Mouse (Mus musculus) neural tube, embryonic 11.5 days (tissue): ENCODE measurements around the gene Map3k19. TPM values are rescaled to one million over a fixed set of nuclear protein-coding genes. Genes with fewer than 3 reads are reported as not detected.

ENCODE experiments used
- ATAC-seq: fragments of 200-750 bp; cut with Nextera tagmentation; 2 replicates; pipeline ENCODE4 v1.8.0; 2017; ENCODE audit warnings: moderate number of reproducible peaks, mild to moderate bottlenecking, moderate TSS enrichment, moderate library complexity; ENCODE audit not compliant: insufficient read depth, low FRiP score, low TSS enrichment
- DNase-seq: peaks from one replicate; pipeline ENCODE4 v3.0.0-alpha.2; 2015; ENCODE audit warnings: low spot score
- H3K27ac ChIP-seq: fragments of 300-500 bp; sonication (generic); 2 replicates; pipeline ENCODE4 v1.5.1; 2014; ENCODE audit warnings: low read depth, mild to moderate bottlenecking, low read length
- H3K27me3 ChIP-seq: fragments of 300-500 bp; sonication (generic); 2 replicates; pipeline ENCODE4 v1.6.1; 2014; ENCODE audit warnings: mild to moderate bottlenecking, low read length, mixed read lengths; ENCODE audit not compliant: control insufficient read depth, insufficient read depth
- H3K36me3 ChIP-seq: fragments of 300-500 bp; sonication (generic); 2 replicates; pipeline ENCODE4 v1.6.1; 2014; ENCODE audit warnings: mild to moderate bottlenecking, low read length, moderate library complexity, mixed read lengths; ENCODE audit not compliant: control insufficient read depth, insufficient read depth
- H3K4me1 ChIP-seq: fragments of 300-500 bp; sonication (generic); 2 replicates; pipeline ENCODE4 v1.6.1; 2014; ENCODE audit warnings: low read length, mixed read lengths; ENCODE audit not compliant: control insufficient read depth, insufficient read depth
- H3K4me2 ChIP-seq: fragments of 300-500 bp; sonication (generic); 2 replicates; pipeline ENCODE4 v1.6.1; 2014; ENCODE audit warnings: low read depth, mild to moderate bottlenecking, moderate library complexity
- H3K4me3 ChIP-seq: fragments of 300-500 bp; sonication (generic); 2 replicates; pipeline ENCODE4 v1.5.1; 2014; ENCODE audit warnings: low read depth, low read length
- H3K9ac ChIP-seq: fragments of 300-500 bp; sonication (generic); 2 replicates; pipeline ENCODE4 v1.6.1; 2014; ENCODE audit warnings: mild to moderate bottlenecking, low read length
- H3K9me3 ChIP-seq: fragments of 300-500 bp; sonication (generic); 2 replicates; pipeline ENCODE4 v1.6.1; 2016; ENCODE audit warnings: low read length; ENCODE audit not compliant: control insufficient read depth
- WGBS: fragments of 180-500 bp; shearing (Covaris S2); extraction: QIAGEN DNeasy Blood & Tissue Kit; methylation state at CpG from one replicate; pipeline ENCODE4 v1.1.7; 2014; 5-methylcytosine and 5-hydroxymethylcytosine counted together
- polyA plus RNA-seq: library from polyadenylated mRNA; unstranded; fragments of >200 nt; fragmentation: Nextera tagmentation; extraction: Ambion mirVana; gene quantifications from 2 replicates; pipeline ENCODE4 v1.2.1, GENCODE M21; 2014

Map3k19 gene
- polyA plus RNA-seq, 1 experiment from 2014 or later, result not detected

GRCm38 (mm10) chr1:127816381-127816780 lies 38.5 kb downstream of the Map3k19 start:
- no peak overlapping the region for H3K4me2 ChIP-seq
- no peaks in the 10 kb centered on the region for H3K36me3 ChIP-seq
- ATAC-seq (no peak), DNase-seq (no peak)
- H3K9ac ChIP-seq, result no peak overlapping the region
- no peaks in the 10 kb centered on the region for H3K9me3 ChIP-seq
- H3K4me1 ChIP-seq, result no peaks in the 10 kb centered on the region
- WGBS, result 86% methylated on average over 6 of the region's 6 CpGs
- no peaks in the 10 kb centered on the region for H3K27me3 ChIP-seq
- no peak overlapping the region for H3K27ac ChIP-seq
- H3K4me3 ChIP-seq, result no peak overlapping the region

GRCm38 (mm10) chr1:127812929-127813328 lies 41.9 kb downstream of the Map3k19 start:
- no peak overlapping the region for H3K4me3 ChIP-seq
- no peaks in the 10 kb centered on the region for H3K27me3 ChIP-seq
- no peaks in the 10 kb centered on the region for H3K9me3 ChIP-seq
- H3K27ac ChIP-seq, result no peak overlapping the region
- DNase-seq (no peak), ATAC-seq (no peak)
- H3K9ac ChIP-seq, result no peak overlapping the region
- H3K4me1 ChIP-seq, result no peaks in the 10 kb centered on the region
- 70% methylated on average over 7 of the region's 7 CpGs for WGBS
- no peaks in the 10 kb centered on the region for H3K36me3 ChIP-seq
- no peak overlapping the region for H3K4me2 ChIP-seq

GRCm38 (mm10) chr1:127808671-127809070 lies 46.2 kb downstream of the Map3k19 start:
- DNase-seq, result no peak
- no peaks in the 10 kb centered on the region for H3K4me1 ChIP-seq
- ATAC-seq, result no peak
- WGBS, result 94% methylated on average over 7 of the region's 7 CpGs
- H3K9me3 ChIP-seq, result no peaks in the 10 kb centered on the region
- no peaks in the 10 kb centered on the region for H3K27me3 ChIP-seq
- H3K4me3 ChIP-seq, result no peak overlapping the region
- no peak overlapping the region for H3K9ac ChIP-seq
- H3K27ac ChIP-seq, result no peak overlapping the region
- H3K36me3 ChIP-seq, result no peaks in the 10 kb centered on the region
- no peak overlapping the region for H3K4me2 ChIP-seq

- no peaks in the 10 kb centered on the region for H3K4me1 ChIP-seq
- no peak overlapping the region for H3K4me2 ChIP-seq
- no peak overlapping the region for H3K27ac ChIP-seq
- DNase-seq (no peak), ATAC-seq (no peak)
- no peak overlapping the region for H3K4me3 ChIP-seq
- no peaks in the 10 kb centered on the region for H3K9me3 ChIP-seq
- no peak overlapping the region for H3K9ac ChIP-seq
- H3K36me3 ChIP-seq, result peaks cover 9% of the 10 kb centered on the region
- 91% methylated on average over 8 of the region's 8 CpGs for WGBS
- H3K27me3 ChIP-seq, result no peaks in the 10 kb centered on the region
These were observed 51.9 kb downstream of the Map3k19 start for GRCm38 (mm10) chr1:127802916-127803315.

- Histone ChIP-seq H3K9ac (no peak overlapping the region), H3K4me2 (no peak overlapping the region), H3K36me3 (peaks cover 2% of the 10 kb centered on the region; the same call in 1 of the 2 replicates), H3K27me3 (no peaks in the 10 kb centered on the region), H3K4me1 (no peaks in the 10 kb centered on the region), H3K4me3 (no peak overlapping the region), H3K27ac (no peak overlapping the region), H3K9me3 (no peaks in the 10 kb centered on the region)
- no peak for ATAC-seq
- WGBS, result 67% methylated on average over 1 of the region's 1 CpGs
- no peak for DNase-seq
These were observed 58.1 kb downstream of the Map3k19 start for GRCm38 (mm10) chr1:127796752-127797151.

- Histone ChIP-seq H3K36me3 (peaks cover 2% of the 10 kb centered on the region; the same call in 1 of the 2 replicates), H3K4me2 (no peak overlapping the region), H3K27me3 (no peaks in the 10 kb centered on the region), H3K27ac (no peak overlapping the region), H3K4me3 (no peak overlapping the region), H3K9ac (no peak overlapping the region), H3K4me1 (no peaks in the 10 kb centered on the region), H3K9me3 (no peaks in the 10 kb centered on the region)
- WGBS, result 72% methylated on average over 4 of the region's 4 CpGs
- ATAC-seq, result no peak
- no peak for DNase-seq
These were observed 58.5 kb downstream of the Map3k19 start for GRCm38 (mm10) chr1:127796341-127796740.

GRCm38 (mm10) chr1:127795087-127795769 lies 59.6 kb downstream of the Map3k19 start:
- H3K36me3 ChIP-seq, result peaks cover 2% of the 10 kb centered on the region; the same call in 1 of the 2 replicates
- ATAC-seq, result no peak
- no peak overlapping the region for H3K9ac ChIP-seq
- H3K4me2 ChIP-seq, result no peak overlapping the region
- 93% methylated on average over 6 of the region's 6 CpGs for WGBS
- H3K27me3 ChIP-seq, result no peaks in the 10 kb centered on the region
- H3K9me3 ChIP-seq, result no peaks in the 10 kb centered on the region
- no peak overlapping the region for H3K4me3 ChIP-seq
- DNase-seq, result no peak
- H3K27ac ChIP-seq, result no peak overlapping the region
- H3K4me1 ChIP-seq, result no peaks in the 10 kb centered on the region

GRCm38 (mm10) chr1:127793459-127793858 lies 61.4 kb downstream of the Map3k19 start:
- Histone ChIP-seq H3K27ac (no peak overlapping the region), H3K9me3 (no peaks in the 10 kb centered on the region), H3K4me3 (no peak overlapping the region), H3K4me2 (no peak overlapping the region), H3K4me1 (no peaks in the 10 kb centered on the region), H3K36me3 (no peaks in the 10 kb centered on the region), H3K9ac (no peak overlapping the region), H3K27me3 (no peaks in the 10 kb centered on the region)
- WGBS, result 96% methylated on average over 1 of the region's 1 CpGs
- DNase-seq (no peak), ATAC-seq (no peak)

GRCm38 (mm10) chr1:127788943-127789342 lies 65.9 kb downstream of the Map3k19 start:
- no peak overlapping the region for H3K4me3 ChIP-seq
- no peak overlapping the region for H3K27ac ChIP-seq
- H3K9me3 ChIP-seq, result no peaks in the 10 kb centered on the region
- H3K4me1 ChIP-seq, result no peaks in the 10 kb centered on the region
- H3K36me3 ChIP-seq, result no peaks in the 10 kb centered on the region
- no peaks in the 10 kb centered on the region for H3K27me3 ChIP-seq
- DNase-seq, result no peak
- no peak for ATAC-seq
- WGBS, result 82% methylated on average over 6 of the region's 6 CpGs
- H3K9ac ChIP-seq, result no peak overlapping the region
- no peak overlapping the region for H3K4me2 ChIP-seq
